Mouse (Mus musculus) midbrain, embryonic 16.5 days (tissue): ENCODE data around the gene Shpk. TPM values are rescaled to one million over a fixed set of nuclear protein-coding genes. Genes with fewer than 3 reads are reported as not detected.

Experiments
- ATAC-seq: fragments of 200-750 bp; cut with Nextera tagmentation; 2 replicates; pipeline ENCODE4 v1.8.0; 2017; ENCODE audit warnings: moderate TSS enrichment
- H3K27ac ChIP-seq: fragments of 300-500 bp; sonication (generic); 2 replicates; pipeline ENCODE4 v1.5.1; 2014; ENCODE audit warnings: mild to moderate bottlenecking, low read length, mixed read lengths
- H3K27me3 ChIP-seq: fragments of 300-500 bp; sonication (generic); 2 replicates; pipeline ENCODE4 v1.6.1; 2014; ENCODE audit warnings: low read depth, low read length, mixed read lengths; ENCODE audit not compliant: control insufficient read depth, insufficient read depth
- H3K36me3 ChIP-seq: fragments of 300-500 bp; sonication (generic); 2 replicates; pipeline ENCODE4 v1.6.1; 2014; ENCODE audit warnings: mild to moderate bottlenecking, low read length, moderate library complexity, mixed read lengths; ENCODE audit not compliant: control insufficient read depth, insufficient read depth
- H3K4me1 ChIP-seq: fragments of 300-500 bp; sonication (generic); 2 replicates; pipeline ENCODE4 v1.6.1; 2014; ENCODE audit warnings: mild to moderate bottlenecking, low read length, mixed read lengths; ENCODE audit not compliant: control insufficient read depth, insufficient read depth
- H3K4me2 ChIP-seq: fragments of 300-500 bp; sonication (generic); 2 replicates; pipeline ENCODE4 v1.6.1; 2014; ENCODE audit warnings: mild to moderate bottlenecking, low read length, mixed read lengths
- H3K4me3 ChIP-seq: fragments of 300-500 bp; sonication (generic); 2 replicates; pipeline ENCODE4 v1.5.1; 2014; ENCODE audit warnings: low read depth, mild to moderate bottlenecking, low read length, moderate library complexity, mixed read lengths
- H3K9ac ChIP-seq: fragments of 300-500 bp; sonication (generic); 2 replicates; pipeline ENCODE4 v1.6.1; 2014; ENCODE audit warnings: low read depth, low read length, mixed read lengths
- H3K9me3 ChIP-seq: fragments of 300-500 bp; sonication (generic); replicated peaks from 2 replicates; pipeline ENCODE4 v1.6.1; 2014; ENCODE audit warnings: mild to moderate bottlenecking, low read length, mixed read lengths; ENCODE audit not compliant: control insufficient read depth, poor library complexity, severe bottlenecking
- WGBS: fragments of 180-500 bp; shearing (Covaris S2); extraction: QIAGEN DNeasy Blood & Tissue Kit; methylation state at CpG from one replicate; pipeline ENCODE4 v1.1.7; 2014; 5-methylcytosine and 5-hydroxymethylcytosine counted together
- polyA plus RNA-seq: library from polyadenylated mRNA; unstranded; fragments of >200 nt; fragmentation: Nextera tagmentation; extraction: Ambion mirVana; gene quantifications from 2 replicates; pipeline ENCODE4 v1.2.1, GENCODE M21; 2015

The Shpk gene
- polyA plus RNA-seq, 1 experiment from 2014 or later: 2.1 TPM

DNA sequence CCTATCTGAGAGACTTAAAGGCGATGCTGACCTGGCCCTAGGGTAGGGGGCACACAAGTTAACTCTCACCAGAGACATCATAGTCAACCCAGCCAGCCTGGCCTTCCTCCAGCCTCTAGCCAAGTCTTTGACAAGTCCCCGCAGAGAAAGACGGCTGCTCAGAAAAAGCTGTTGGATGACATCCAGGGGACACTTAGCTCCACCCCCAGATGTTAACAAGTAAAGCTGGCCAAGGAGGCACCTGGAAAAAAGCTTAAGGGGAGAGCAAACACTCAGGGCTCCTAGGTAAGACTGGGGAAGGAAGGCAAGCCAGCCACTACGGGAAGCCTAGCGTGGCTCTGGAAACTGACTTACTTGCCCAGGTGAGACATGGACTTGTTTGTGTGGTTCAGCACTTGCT, 27.1 kb upstream of the Shpk start:
- WGBS: 66% methylated on average over 5 of the region's 5 CpGs
- ATAC-seq: no peak
- Histone ChIP-seq H3K27ac (no peak overlapping the region), H3K9ac (no peak overlapping the region), H3K27me3 (no peaks in the 10 kb centered on the region), H3K4me2 (no peak overlapping the region), H3K9me3 (no peaks in the 10 kb centered on the region), H3K4me1 (peaks cover 17% of the 10 kb centered on the region), H3K36me3 (peaks cover 3% of the 10 kb centered on the region; the same call in 1 of the 2 replicates), H3K4me3 (no peak overlapping the region)

- Histone ChIP-seq H3K4me2 (peak overlapping the region; percentile 69), H3K9me3 (no peaks in the 10 kb centered on the region), H3K9ac (peak overlapping the region; percentile 83), H3K4me1 (peaks cover 30% of the 10 kb centered on the region), H3K27ac (no peak overlapping the region), H3K27me3 (no peaks in the 10 kb centered on the region), H3K36me3 (peaks cover 3% of the 10 kb centered on the region; the same call in 1 of the 2 replicates), H3K4me3 (peak overlapping the region; percentile 82)
- 52% methylated on average over 8 of the region's 8 CpGs for WGBS
- no peak for ATAC-seq
Measured at GRCm38 (mm10) chr11:73175612-73176011, 23.6 kb upstream of the Shpk start.

DNA sequence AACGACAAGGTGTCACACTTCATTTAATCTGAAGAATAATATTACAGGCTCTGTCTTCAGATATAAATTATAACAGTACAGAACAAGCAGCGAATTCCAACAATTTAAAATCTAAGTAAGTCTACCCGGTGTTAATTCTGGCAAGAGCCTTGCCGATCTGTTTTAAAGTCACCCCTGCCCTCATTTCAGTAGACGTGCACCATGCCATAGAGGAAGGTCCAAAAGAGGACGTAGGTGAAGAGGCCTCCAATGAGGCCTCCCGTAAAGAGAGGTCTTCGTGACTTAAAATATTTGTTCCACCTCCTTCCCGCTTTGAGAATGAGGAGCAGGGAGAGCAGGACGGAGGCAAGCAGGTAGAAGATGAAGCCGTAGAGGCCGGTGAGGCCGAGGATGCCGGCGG, 23.1 kb upstream of the Shpk start:
- peaks cover 30% of the 10 kb centered on the region for H3K4me1 ChIP-seq
- WGBS: under 1% methylated on average over 15 of the region's 15 CpGs
- peak overlapping the region; percentile 83 for H3K27ac ChIP-seq
- no peaks in the 10 kb centered on the region for H3K9me3 ChIP-seq
- no peak; the same call in 1 of the 2 replicates for ATAC-seq
- H3K9ac ChIP-seq: peak overlapping the region; percentile 83
- no peaks in the 10 kb centered on the region for H3K27me3 ChIP-seq
- H3K4me2 ChIP-seq: peak overlapping the region; percentile 69
- peaks cover 3% of the 10 kb centered on the region; the same call in 1 of the 2 replicates for H3K36me3 ChIP-seq
- peak overlapping the region; percentile 82 for H3K4me3 ChIP-seq

DNA sequence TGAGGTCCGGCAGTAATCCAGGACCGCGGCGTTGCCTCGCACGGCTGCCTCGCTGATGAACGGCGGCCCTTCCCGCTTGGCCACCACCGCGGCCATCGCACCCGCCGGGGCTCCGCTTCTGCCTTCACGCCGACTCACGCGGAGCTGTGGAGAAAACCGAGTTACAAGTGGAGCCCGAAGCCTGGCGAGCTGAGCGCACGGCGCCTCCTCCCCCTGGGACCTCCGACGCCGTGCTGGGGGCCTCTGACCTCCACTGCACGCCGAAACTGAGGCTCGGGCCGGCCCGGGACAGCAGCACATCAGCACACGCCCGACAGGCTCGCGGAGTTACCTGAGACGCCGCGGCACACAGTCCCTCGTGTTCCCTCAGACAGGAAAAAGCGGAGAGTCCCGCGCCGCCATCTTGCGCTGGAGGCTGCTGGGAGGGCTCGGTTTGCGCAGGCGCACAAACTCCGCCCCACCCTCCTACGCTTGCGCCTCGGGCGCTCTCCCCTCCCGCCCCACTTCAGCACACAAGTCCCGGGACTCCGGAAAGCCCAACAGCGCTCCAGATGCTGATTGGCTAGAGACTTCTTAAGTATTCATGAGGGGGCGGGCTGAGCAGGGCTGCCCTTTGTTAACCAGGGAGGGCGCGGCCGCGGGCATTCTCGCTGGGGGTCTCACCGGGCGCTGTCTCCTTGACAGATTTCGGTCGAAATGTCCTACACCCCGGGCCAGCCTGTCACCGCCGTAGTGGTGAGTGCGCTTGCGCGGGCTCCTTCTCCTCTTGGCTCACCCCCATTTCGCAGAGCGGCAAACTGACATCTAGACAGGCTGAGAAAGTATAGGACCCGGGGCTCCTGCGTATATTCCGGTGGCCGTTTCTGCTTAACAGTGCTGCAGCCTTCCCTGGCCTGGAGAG, 22.4 kb upstream of the Shpk start, which contains the start of the genes Emc6 and Tax1bp3:
Emc6 (minus strand) TSS at position 430 of the 901 bp plus-strand sequence.
Tax1bp3 (plus strand) TSS at position 476 of the 901 bp plus-strand sequence.
- WGBS: under 1% methylated on average over 76 of the region's 81 CpGs
- H3K9me3 ChIP-seq: no peaks in the 10 kb centered on the region
- peak; percentile 97 for ATAC-seq
- peak within 1 kb of the TSS; percentile 82 for H3K4me3 ChIP-seq
- peaks cover 3% of the 10 kb centered on the region; the same call in 1 of the 2 replicates for H3K36me3 ChIP-seq
- H3K4me2 ChIP-seq: peak within 1 kb of the TSS; percentile 86
- peaks cover 30% of the 10 kb centered on the region for H3K4me1 ChIP-seq
- H3K27me3 ChIP-seq: no peaks in the 10 kb centered on the region
- H3K9ac ChIP-seq: peak within 1 kb of the TSS; percentile 89
- H3K27ac ChIP-seq: peak within 1 kb of the TSS; percentile 83

GRCm38 (mm10) chr11:73177509-73177875, 21.8 kb upstream of the Shpk start:
- Histone ChIP-seq H3K36me3 (peaks cover 3% of the 10 kb centered on the region; the same call in 1 of the 2 replicates), H3K4me3 (peak overlapping the region; percentile 82), H3K9me3 (no peaks in the 10 kb centered on the region), H3K9ac (peak overlapping the region; percentile 89), H3K4me2 (peak overlapping the region; percentile 86), H3K27me3 (no peaks in the 10 kb centered on the region), H3K4me1 (peaks cover 30% of the 10 kb centered on the region), H3K27ac (peak overlapping the region; percentile 83)
- 1% methylated on average over 26 of the region's 28 CpGs for WGBS
- ATAC-seq: peak; percentile 64

- Histone ChIP-seq H3K27ac (peak overlapping the region; percentile 83), H3K4me3 (peak overlapping the region; percentile 82), H3K27me3 (no peaks in the 10 kb centered on the region), H3K4me1 (peaks cover 30% of the 10 kb centered on the region), H3K9me3 (no peaks in the 10 kb centered on the region), H3K36me3 (peaks cover 3% of the 10 kb centered on the region; the same call in 1 of the 2 replicates), H3K4me2 (peak overlapping the region; percentile 86), H3K9ac (peak overlapping the region; percentile 89)
- ATAC-seq: no peak
- WGBS: 6% methylated on average over 2 of the region's 2 CpGs
Measured at GRCm38 (mm10) chr11:73177895-73178294, 21.4 kb upstream of the Shpk start.

- no peak for ATAC-seq
- Histone ChIP-seq H3K4me3 (no peak overlapping the region), H3K9me3 (no peaks in the 10 kb centered on the region), H3K27me3 (no peaks in the 10 kb centered on the region), H3K4me2 (no peak overlapping the region), H3K36me3 (peaks cover 25% of the 10 kb centered on the region), H3K27ac (no peak overlapping the region), H3K9ac (no peak overlapping the region), H3K4me1 (no peaks in the 10 kb centered on the region)
- WGBS: 92% methylated on average over 10 of the region's 10 CpGs
Measured at GRCm38 (mm10) chr11:73185872-73186615, 13.2 kb upstream of the Shpk start.

- H3K36me3 ChIP-seq: peaks cover 33% of the 10 kb centered on the region
- H3K4me2 ChIP-seq: no peak overlapping the region
- H3K9ac ChIP-seq: no peak overlapping the region
- H3K27me3 ChIP-seq: no peaks in the 10 kb centered on the region
- no peak overlapping the region for H3K4me3 ChIP-seq
- H3K27ac ChIP-seq: no peak overlapping the region
- H3K9me3 ChIP-seq: no peaks in the 10 kb centered on the region
- no peak for ATAC-seq
- H3K4me1 ChIP-seq: no peaks in the 10 kb centered on the region
- 92% methylated on average over 6 of the region's 6 CpGs for WGBS
Measured at GRCm38 (mm10) chr11:73187231-73187630, 12.0 kb upstream of the Shpk start.
